ENCODE assay signal across 1 mouse cellular context in the genomic region with DNA sequence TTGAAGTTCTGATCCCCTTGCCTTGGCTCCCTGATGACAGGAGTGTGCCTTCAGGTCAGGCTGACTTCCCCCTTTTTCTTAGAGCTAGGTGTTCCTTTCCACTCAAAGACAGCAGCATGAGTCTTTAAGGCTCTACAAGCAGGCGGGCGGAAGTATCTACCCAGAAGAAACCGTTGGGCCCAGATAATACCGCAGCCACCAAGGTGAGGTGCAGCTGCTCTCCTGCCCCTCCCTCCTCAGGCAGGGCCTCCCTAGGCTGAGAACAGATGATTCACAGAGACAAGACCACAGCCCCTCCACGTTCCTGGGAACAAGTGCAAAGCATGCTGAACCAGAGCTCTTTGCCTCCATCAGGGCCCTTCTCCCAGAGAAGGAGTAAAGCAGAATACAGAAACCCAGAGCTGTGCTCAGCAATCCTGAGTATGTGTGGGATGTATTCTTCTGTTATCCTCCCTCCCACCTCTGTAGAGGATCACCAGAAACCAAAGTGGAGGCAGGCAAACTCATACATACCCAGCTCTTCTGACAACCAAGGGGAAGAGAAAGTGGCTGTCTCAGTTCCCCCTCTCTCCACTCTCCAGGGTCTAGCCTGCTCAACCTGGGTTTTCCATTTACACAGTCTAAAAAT.
TF ChIP-seq lines count a peak whose summit lies in the region.

A gene (minus strand): TSS at position 129 of the 628 bp plus-strand sequence.

TF ChIP-seq in CH12.LX, 34 proteins besides CTCF, POLR2A, EP300 and RAD21 (continued from another document):
- TF ChIP-seq SMC3 (IDR thresholded peaks at IDR 0.05; ENCODE audit: low read depth, low read length), result no peak
- 0 out of 2 replicates have a peak, but pooled peaks have one; percentile 50 for TF ChIP-seq ELF1 (IDR thresholded peaks at IDR 0.05; ENCODE audit: low read depth, low read length)
- no peak for TF ChIP-seq USF1 (IDR thresholded peaks at IDR 0.05; ENCODE audit: low read depth, low read length)
- peak; percentile 67 for TF ChIP-seq TCF12 (IDR thresholded peaks at IDR 0.05; ENCODE audit: low read depth, low read length)
- TF ChIP-seq ZC3H11A (IDR thresholded peaks at IDR 0.05; ENCODE audit: low read depth, low read length), result no peak
- TF ChIP-seq RCOR1 (conservative IDR thresholded peaks at IDR 0.05; ENCODE audit: low read depth, low read length), result 0 out of 2 replicates have a peak, but pooled peaks have one; percentile 42
- TF ChIP-seq UBTF (IDR thresholded peaks at IDR 0.05; ENCODE audit: low read depth, low read length), result no peak
